Mouse (Mus musculus): ENCODE results near the gene Hspbap1.

DNA sequence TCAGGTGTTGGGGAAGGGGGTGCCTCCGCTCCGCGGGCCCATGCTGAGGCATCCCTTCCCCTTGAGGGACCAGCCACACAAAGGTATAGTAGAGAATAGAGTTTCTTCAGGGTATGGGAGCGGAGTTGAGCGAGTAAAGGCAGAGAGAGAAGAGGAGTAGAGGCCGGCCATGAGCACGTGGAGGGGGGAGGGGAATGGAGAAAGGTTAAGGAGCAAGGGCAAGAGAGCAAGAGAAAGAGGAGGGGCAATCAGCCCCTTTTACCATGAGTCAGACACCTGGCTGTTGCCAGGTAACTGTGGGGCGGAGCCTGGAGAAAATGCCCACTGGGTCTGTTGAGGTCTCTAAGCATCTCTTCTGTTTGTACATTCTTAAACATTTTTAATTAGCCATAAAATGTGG lies 966 bp downstream of the Hspbap1 start:
- TF ChIP-seq KAT2A (IDR thresholded peaks at IDR 0.05; ENCODE audit: insufficient replicate concordance, low read length) = no peak
- TF ChIP-seq CTCF (conservative IDR thresholded peaks at IDR 0.05 in 1 of 2, IDR thresholded peaks at IDR 0.05 in 1 of 2; ENCODE audit: low read depth in 2 of 2, low read length in 2 of 2) = no peak
- no peak for TF ChIP-seq ZNF384 (IDR thresholded peaks at IDR 0.05; ENCODE audit: low read depth, low read length)
- no peak for TF ChIP-seq EP300 (IDR thresholded peaks at IDR 0.05; ENCODE audit: low read length)
- TF ChIP-seq POLR2A (IDR thresholded peaks at IDR 0.05; ENCODE audit: low read depth, low read length) = no peak

Data from CH12.LX (cell line).